Mouse (Mus musculus) E14TG2a.4 (cell line): ENCODE results near the gene Slc2a9.

Experiments used
- CTCF ChIP-seq: conservative IDR thresholded peaks from 2 replicates; pipeline ENCODE4 v1.5.1; 2014; ENCODE audit warnings: low read length
- NANOG ChIP-seq: IDR thresholded peaks from 2 replicates; pipeline ENCODE4 v1.6.1; 2014; ENCODE audit warnings: borderline replicate concordance, low read length, mixed read lengths
- POU5F1 ChIP-seq: IDR thresholded peaks from 2 replicates; pipeline ENCODE4 v1.6.1; 2014; ENCODE audit warnings: low read length, borderline replicate concordance

GRCm38 (mm10) chr5:38449607-38450006 lies 53.3 kb downstream of the Slc2a9 start:
- TF ChIP-seq CTCF (no peak), NANOG (no peak), POU5F1 (no peak)
